Mouse (Mus musculus) neutrophil, adult 65 days (primary cell): ENCODE data around the gene Hace1. TPM values are rescaled to one million over a fixed set of nuclear protein-coding genes. Genes with fewer than 3 reads are reported as not detected.

ENCODE experiments used
- total RNA-seq: library from RNA; stranded (reverse); gene quantifications from 2 replicates; pipeline ENCODE4 v1.2.4, GENCODE M21; 2023

Gene Hace1
- total RNA-seq: 8.5 and 15.0 TPM in 2 replicates

GRCm38 (mm10) chr10:45577731-45578297 lies at the start of gene Hace1:
TSS of gene Hace1 (plus strand) at chr10:45577829.

Other genes with a start within 250 kb of the Hace1 start
- not detected in 2 replicates for gene Bves, start 242.1 kb upstream of the Hace1 start, total RNA-seq
- gene Lin28b, start 91.4 kb upstream of the Hace1 start, total RNA-seq: not detected in 2 replicates